Mouse (Mus musculus): ENCODE data around the gene Kif24.

Kif24 gene

GRCm38 (mm10) chr4:41398353-41398752 lies 66.3 kb downstream of the Kif24 start:
- DNase-seq, result no peak

GRCm38 (mm10) chr4:41394651-41395050 lies 70.0 kb downstream of the Kif24 start:
- no peak for DNase-seq

GRCm38 (mm10) chr4:41391015-41391414 lies 73.7 kb downstream of the Kif24 start:
- no peak for DNase-seq

- DNase-seq, result peak; percentile 67
Observed at GRCm38 (mm10) chr4:41390122-41390521, 74.6 kb downstream of the Kif24 start.

- DNase-seq, result no peak
Observed at GRCm38 (mm10) chr4:41389240-41389639, 75.4 kb downstream of the Kif24 start.

- DNase-seq, result no peak
Observed at GRCm38 (mm10) chr4:41388616-41389015, 76.1 kb downstream of the Kif24 start.

GRCm38 (mm10) chr4:41387755-41388469 lies 76.8 kb downstream of the Kif24 start:
- DNase-seq, result no peak

GRCm38 (mm10) chr4:41386412-41386975 lies 78.2 kb downstream of the Kif24 start:
- no peak for DNase-seq

- DNase-seq, result no peak
Observed at GRCm38 (mm10) chr4:41381213-41381950, 83.3 kb downstream of the Kif24 start.

GRCm38 (mm10) chr4:41377567-41377966 lies 87.1 kb downstream of the Kif24 start:
- no peak for DNase-seq

- no peak for DNase-seq
Observed at GRCm38 (mm10) chr4:41369702-41370437, 94.8 kb downstream of the Kif24 start.

GRCm38 (mm10) chr4:41368198-41368597 lies 96.5 kb downstream of the Kif24 start:
- DNase-seq, result no peak

- DNase-seq, result no peak
Observed at GRCm38 (mm10) chr4:41361059-41361458, 103.6 kb downstream of the Kif24 start.

GRCm38 (mm10) chr4:41359358-41359757 lies 105.3 kb downstream of the Kif24 start:
- no peak for DNase-seq

GRCm38 (mm10) chr4:41358669-41359068 lies 106.0 kb downstream of the Kif24 start:
- no peak for DNase-seq

GRCm38 (mm10) chr4:41357154-41357553 lies 107.5 kb downstream of the Kif24 start:
- no peak for DNase-seq

- no peak for DNase-seq
Observed at GRCm38 (mm10) chr4:41353265-41353664, 111.4 kb downstream of the Kif24 start.

- no peak for DNase-seq
Observed at GRCm38 (mm10) chr4:41352758-41353157, 111.9 kb downstream of the Kif24 start.

GRCm38 (mm10) chr4:41349199-41349591 lies 115.5 kb downstream of the Kif24 start:
- DNase-seq, result no peak

GRCm38 (mm10) chr4:41348584-41349198 lies 116.0 kb downstream of the Kif24 start, which contains the start of gene Ubap1:
Gene Ubap1 (plus strand): TSS chr4:41348996.
- peak; percentile 95 for DNase-seq

GRCm38 (mm10) chr4:41347839-41348238 lies 116.8 kb downstream of the Kif24 start:
- DNase-seq, result peak; percentile 15

- DNase-seq, result no peak
Observed at GRCm38 (mm10) chr4:41346011-41346410, 118.7 kb downstream of the Kif24 start.
